Mouse (Mus musculus) small intestine, adult 2 months (tissue): ENCODE measurements around the gene Kansl1l.

Experiments
- CTCF ChIP-seq: fragments of 200-500 bp; IDR thresholded peaks from 2 replicates; pipeline ENCODE4 v1.5.1; 2012; ENCODE audit warnings: low read depth, mild to moderate bottlenecking, control low read depth, inconsistent platforms, low read length, moderate library complexity, mixed read lengths; ENCODE audit not compliant: insufficient replicate concordance, insufficient read length; ENCODE audit errors: extremely low read depth
- POLR2A ChIP-seq: fragments of 200-500 bp; IDR thresholded peaks from 2 replicates; pipeline ENCODE4 v1.6.1; 2012; ENCODE audit warnings: low read depth, mild to moderate bottlenecking, control low read depth, inconsistent platforms, low read length, moderate library complexity

DNA sequence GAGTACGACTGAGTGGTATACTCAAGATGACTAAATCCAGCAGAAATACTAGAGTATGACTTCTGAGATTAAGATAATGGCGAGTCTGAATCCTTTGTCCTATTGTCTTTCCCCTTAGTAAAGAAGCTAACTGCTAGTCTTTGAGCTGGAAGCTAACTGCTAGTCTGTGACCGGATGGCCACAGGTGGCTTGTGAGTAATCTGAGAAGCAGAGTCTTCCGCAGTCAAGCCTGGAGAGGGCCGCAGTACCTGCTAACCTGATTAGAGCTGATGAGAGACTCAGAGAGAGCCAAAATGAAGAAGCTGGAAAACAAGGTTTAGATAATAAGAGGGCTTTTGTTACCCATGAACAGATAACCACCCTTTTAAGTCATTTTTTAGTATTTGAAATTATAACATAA lies 12.7 kb downstream of the Kansl1l start:
- TF ChIP-seq CTCF (no peak), POLR2A (no peak)
